Mouse (Mus musculus): ENCODE measurements around the gene Itpr3. TPM values are rescaled to one million over a fixed set of nuclear protein-coding genes. Genes with fewer than 3 reads are reported as not detected.
A peak's percentile ranks its signal among the peaks of the same experiment; 100 is the strongest.

Gene Itpr3
- polyA plus RNA-seq, 1 experiment: 22.0 TPM

GRCm38 (mm10) chr17:27090068-27090467 lies 33.0 kb downstream of the Itpr3 start:
- whole genome bisulfite sequencing: 80% methylated on average over 9 of the region's 9 CpGs
- no peak for DNase-seq
- no peak overlapping the region for H3K4me3 ChIP-seq (replicated peaks; ENCODE audit: extremely low read depth, low read depth, low read length)
- TF ChIP-seq CTCF (IDR thresholded peaks at IDR 0.05; ENCODE audit: insufficient read depth, low read length) (no peak), POLR2A (IDR thresholded peaks at IDR 0.05; ENCODE audit: borderline replicate concordance, extremely low read depth, low read depth, low read length) (no peak)
- no peaks in the 10 kb centered on the region for H3K4me1 ChIP-seq (ENCODE audit: control insufficient read depth, insufficient read depth, low read length)

GRCm38 (mm10) chr17:27095690-27096089 lies 38.6 kb downstream of the Itpr3 start:
- TF ChIP-seq POLR2A (IDR thresholded peaks at IDR 0.05; ENCODE audit: borderline replicate concordance, extremely low read depth, low read depth, low read length) (no peak), CTCF (IDR thresholded peaks at IDR 0.05; ENCODE audit: insufficient read depth, low read length) (peak; percentile 59)
- DNase-seq: no peak
- Histone ChIP-seq H3K4me1 (ENCODE audit: control insufficient read depth, insufficient read depth, low read length) (no peaks in the 10 kb centered on the region), H3K4me3 (replicated peaks; ENCODE audit: extremely low read depth, low read depth, low read length) (no peak overlapping the region)
- WGBS: 34% methylated on average over 13 of the region's 13 CpGs

- 75% methylated on average over 5 of the region's 5 CpGs for WGBS
- H3K4me3 ChIP-seq (replicated peaks; ENCODE audit: extremely low read depth, low read depth, low read length): no peak overlapping the region
- H3K4me1 ChIP-seq (ENCODE audit: control insufficient read depth, insufficient read depth, low read length): no peaks in the 10 kb centered on the region
- DNase-seq: no peak
- TF ChIP-seq CTCF (IDR thresholded peaks at IDR 0.05; ENCODE audit: insufficient read depth, low read length) (no peak), POLR2A (IDR thresholded peaks at IDR 0.05; ENCODE audit: borderline replicate concordance, extremely low read depth, low read depth, low read length) (no peak)
Measured at GRCm38 (mm10) chr17:27101675-27102074, 44.6 kb downstream of the Itpr3 start.

- TF ChIP-seq CTCF (IDR thresholded peaks at IDR 0.05; ENCODE audit: insufficient read depth, low read length) (no peak), POLR2A (IDR thresholded peaks at IDR 0.05; ENCODE audit: borderline replicate concordance, extremely low read depth, low read depth, low read length) (no peak)
- no peak for DNase-seq
- 71% methylated on average over 11 of the region's 18 CpGs for WGBS
- no peaks in the 10 kb centered on the region; the same call in 1 of the 2 replicates for H3K4me1 ChIP-seq (ENCODE audit: control insufficient read depth, insufficient read depth, low read length)
- H3K4me3 ChIP-seq (replicated peaks; ENCODE audit: extremely low read depth, low read depth, low read length): no peak overlapping the region
Measured at GRCm38 (mm10) chr17:27105698-27106470, 48.8 kb downstream of the Itpr3 start.

- no peaks in the 10 kb centered on the region; the same call in 1 of the 2 replicates for H3K4me1 ChIP-seq (ENCODE audit: control insufficient read depth, insufficient read depth, low read length)
- no peak for TF ChIP-seq POLR2A (IDR thresholded peaks at IDR 0.05; ENCODE audit: borderline replicate concordance, extremely low read depth, low read depth, low read length)
- 0 out of 2 replicates have a peak, but pooled peaks have one; percentile 18 for TF ChIP-seq CTCF (IDR thresholded peaks at IDR 0.05; ENCODE audit: insufficient read depth, low read length)
- 87% methylated on average over 9 of the region's 9 CpGs for WGBS
- no peak overlapping the region for H3K4me3 ChIP-seq (replicated peaks; ENCODE audit: extremely low read depth, low read depth, low read length)
- DNase-seq: no peak
Measured at GRCm38 (mm10) chr17:27106745-27107144, 49.6 kb downstream of the Itpr3 start.

- TF ChIP-seq POLR2A (IDR thresholded peaks at IDR 0.05; ENCODE audit: borderline replicate concordance, extremely low read depth, low read depth, low read length): no peak
- no peak for TF ChIP-seq CTCF (IDR thresholded peaks at IDR 0.05; ENCODE audit: insufficient read depth, low read length)
- no peak overlapping the region for H3K4me3 ChIP-seq (replicated peaks; ENCODE audit: extremely low read depth, low read depth, low read length)
- no peaks in the 10 kb centered on the region; the same call in 1 of the 2 replicates for H3K4me1 ChIP-seq (ENCODE audit: control insufficient read depth, insufficient read depth, low read length)
- WGBS: 76% methylated on average over 6 of the region's 6 CpGs
- DNase-seq: no peak
Measured at GRCm38 (mm10) chr17:27107936-27108335, 50.8 kb downstream of the Itpr3 start.

- peak; percentile 28 for DNase-seq
- H3K4me1 ChIP-seq (ENCODE audit: control insufficient read depth, insufficient read depth, low read length): no peaks in the 10 kb centered on the region; the same call in 1 of the 2 replicates
- TF ChIP-seq CTCF (IDR thresholded peaks at IDR 0.05; ENCODE audit: insufficient read depth, low read length): no peak
- TF ChIP-seq POLR2A (IDR thresholded peaks at IDR 0.05; ENCODE audit: borderline replicate concordance, extremely low read depth, low read depth, low read length): no peak
- 52% methylated on average over 7 of the region's 7 CpGs for WGBS
- H3K4me3 ChIP-seq (replicated peaks; ENCODE audit: extremely low read depth, low read depth, low read length): no peak overlapping the region
Measured at GRCm38 (mm10) chr17:27110072-27110471, 53.0 kb downstream of the Itpr3 start.

- no peak overlapping the region for H3K4me3 ChIP-seq (replicated peaks; ENCODE audit: extremely low read depth, low read depth, low read length)
- DNase-seq: no peak
- 76% methylated on average over 25 of the region's 25 CpGs for WGBS
- no peak for TF ChIP-seq CTCF (IDR thresholded peaks at IDR 0.05; ENCODE audit: insufficient read depth, low read length)
- no peak for TF ChIP-seq POLR2A (IDR thresholded peaks at IDR 0.05; ENCODE audit: borderline replicate concordance, extremely low read depth, low read depth, low read length)
- H3K4me1 ChIP-seq (ENCODE audit: control insufficient read depth, insufficient read depth, low read length): peaks cover 3% of the 10 kb centered on the region; the same call in 1 of the 2 replicates
Measured at GRCm38 (mm10) chr17:27118676-27119539, 61.8 kb downstream of the Itpr3 start.

GRCm38 (mm10) chr17:27119540-27119895 lies 62.4 kb downstream of the Itpr3 start:
- TF ChIP-seq POLR2A (IDR thresholded peaks at IDR 0.05; ENCODE audit: borderline replicate concordance, extremely low read depth, low read depth, low read length): no peak
- TF ChIP-seq CTCF (IDR thresholded peaks at IDR 0.05; ENCODE audit: insufficient read depth, low read length): no peak
- DNase-seq: no peak
- 89% methylated on average over 4 of the region's 4 CpGs for WGBS
- H3K4me3 ChIP-seq (replicated peaks; ENCODE audit: extremely low read depth, low read depth, low read length): no peak overlapping the region
- peaks cover 3% of the 10 kb centered on the region; the same call in 1 of the 2 replicates for H3K4me1 ChIP-seq (ENCODE audit: control insufficient read depth, insufficient read depth, low read length)

Measured in lung, adult 2 months (tissue).